Mouse (Mus musculus): ENCODE measurements at regions not wholly inside any gene's neighbourhood (a gene's known extent, or its start where the extent isn't known, plus 50 kb on each side); places are given as distances from the start of the nearest gene placed in this dataset.
A peak's percentile ranks its signal among the peaks of the same experiment; 100 is the strongest.

- no peak for TF ChIP-seq CTCF (IDR thresholded peaks at IDR 0.05)
- H3K4me3 ChIP-seq (ENCODE audit: low read depth, low read length) = no peak overlapping the region
- H3K4me2 ChIP-seq (ENCODE audit: low read depth, low read length, poor library complexity, severe bottlenecking) = no peak overlapping the region
- H3K27me3 ChIP-seq (ENCODE audit: insufficient read depth, low read length) = no peaks in the 10 kb centered on the region
- H3K9ac ChIP-seq (replicated peaks; ENCODE audit: low read length, poor library complexity, severe bottlenecking) = no peak overlapping the region
- H3K9me3 ChIP-seq (ENCODE audit: low read length) = no peaks in the 10 kb centered on the region
- ATAC-seq (ENCODE audit: low FRiP score) (no peak), DNase-seq (ENCODE audit: low spot score) (no peak)
- H3K27ac ChIP-seq (ENCODE audit: low read depth, low read length) = no peak overlapping the region
- H3K36me3 ChIP-seq (ENCODE audit: insufficient read depth, low read length) = no peaks in the 10 kb centered on the region
- no peaks in the 10 kb centered on the region; the same call in 1 of the 2 replicates for H3K4me1 ChIP-seq (ENCODE audit: insufficient read depth, low read length)
- 71% methylated on average over 3 of the region's 3 CpGs for WGBS
Observed at GRCm38 (mm10) chr13:28866686-28867085, 86.8 kb downstream of the Sox4 start.

GRCm38 (mm10) chr13:28860601-28861000 is 92.9 kb downstream of the Sox4 start:
- H3K9me3 ChIP-seq (ENCODE audit: low read length) = no peaks in the 10 kb centered on the region
- no peak for TF ChIP-seq CTCF (IDR thresholded peaks at IDR 0.05)
- no peak for DNase-seq (ENCODE audit: low spot score)
- H3K27ac ChIP-seq (ENCODE audit: low read depth, low read length) = no peak overlapping the region
- H3K9ac ChIP-seq (replicated peaks; ENCODE audit: low read length, poor library complexity, severe bottlenecking) = no peak overlapping the region
- no peak overlapping the region for H3K4me3 ChIP-seq (ENCODE audit: low read depth, low read length)
- no peak overlapping the region for H3K4me2 ChIP-seq (ENCODE audit: low read depth, low read length, poor library complexity, severe bottlenecking)
- WGBS = 89% methylated on average over 2 of the region's 2 CpGs
- H3K4me1 ChIP-seq (ENCODE audit: insufficient read depth, low read length) = no peaks in the 10 kb centered on the region
- no peaks in the 10 kb centered on the region for H3K27me3 ChIP-seq (ENCODE audit: insufficient read depth, low read length)
- H3K36me3 ChIP-seq (ENCODE audit: insufficient read depth, low read length) = no peaks in the 10 kb centered on the region
- no peak for ATAC-seq (ENCODE audit: low FRiP score)

GRCm38 (mm10) chr13:28859829-28860427 is 93.6 kb downstream of the Sox4 start:
- WGBS = 55% methylated on average over 11 of the region's 11 CpGs
- H3K4me2 ChIP-seq (ENCODE audit: low read depth, low read length, poor library complexity, severe bottlenecking) = no peak overlapping the region
- no peaks in the 10 kb centered on the region for H3K27me3 ChIP-seq (ENCODE audit: insufficient read depth, low read length)
- no peak overlapping the region for H3K4me3 ChIP-seq (ENCODE audit: low read depth, low read length)
- H3K4me1 ChIP-seq (ENCODE audit: insufficient read depth, low read length) = no peaks in the 10 kb centered on the region
- H3K9me3 ChIP-seq (ENCODE audit: low read length) = no peaks in the 10 kb centered on the region
- no peak for ATAC-seq (ENCODE audit: low FRiP score)
- H3K36me3 ChIP-seq (ENCODE audit: insufficient read depth, low read length) = no peaks in the 10 kb centered on the region
- no peak overlapping the region for H3K27ac ChIP-seq (ENCODE audit: low read depth, low read length)
- no peak for TF ChIP-seq CTCF (IDR thresholded peaks at IDR 0.05)
- DNase-seq (ENCODE audit: low spot score) = peak; percentile 63
- H3K9ac ChIP-seq (replicated peaks; ENCODE audit: low read length, poor library complexity, severe bottlenecking) = no peak overlapping the region

- no peak overlapping the region for H3K27ac ChIP-seq (ENCODE audit: low read depth, low read length)
- H3K4me1 ChIP-seq (ENCODE audit: insufficient read depth, low read length) = no peaks in the 10 kb centered on the region
- H3K27me3 ChIP-seq (ENCODE audit: insufficient read depth, low read length) = no peaks in the 10 kb centered on the region
- H3K9me3 ChIP-seq (ENCODE audit: low read length) = no peaks in the 10 kb centered on the region
- no peak for TF ChIP-seq CTCF (IDR thresholded peaks at IDR 0.05)
- ATAC-seq (ENCODE audit: low FRiP score) (no peak), DNase-seq (ENCODE audit: low spot score) (no peak)
- 90% methylated on average over 6 of the region's 6 CpGs for WGBS
- no peaks in the 10 kb centered on the region for H3K36me3 ChIP-seq (ENCODE audit: insufficient read depth, low read length)
- no peak overlapping the region for H3K4me3 ChIP-seq (ENCODE audit: low read depth, low read length)
- no peak overlapping the region for H3K4me2 ChIP-seq (ENCODE audit: low read depth, low read length, poor library complexity, severe bottlenecking)
- no peak overlapping the region for H3K9ac ChIP-seq (replicated peaks; ENCODE audit: low read length, poor library complexity, severe bottlenecking)
Observed at GRCm38 (mm10) chr13:28858001-28858400, 95.5 kb downstream of the Sox4 start.

- H3K9me3 ChIP-seq (ENCODE audit: low read length) = no peaks in the 10 kb centered on the region
- H3K4me2 ChIP-seq (ENCODE audit: low read depth, low read length, poor library complexity, severe bottlenecking) = no peak overlapping the region
- no peaks in the 10 kb centered on the region for H3K36me3 ChIP-seq (ENCODE audit: insufficient read depth, low read length)
- DNase-seq (ENCODE audit: low spot score) = no peak
- no peak overlapping the region for H3K4me3 ChIP-seq (ENCODE audit: low read depth, low read length)
- 91% methylated on average over 6 of the region's 6 CpGs for WGBS
- ATAC-seq (ENCODE audit: low FRiP score) = no peak
- H3K27ac ChIP-seq (ENCODE audit: low read depth, low read length) = no peak overlapping the region
- H3K4me1 ChIP-seq (ENCODE audit: insufficient read depth, low read length) = no peaks in the 10 kb centered on the region
- no peak overlapping the region for H3K9ac ChIP-seq (replicated peaks; ENCODE audit: low read length, poor library complexity, severe bottlenecking)
- no peak for TF ChIP-seq CTCF (IDR thresholded peaks at IDR 0.05)
- no peaks in the 10 kb centered on the region for H3K27me3 ChIP-seq (ENCODE audit: insufficient read depth, low read length)
Observed at GRCm38 (mm10) chr13:28857201-28857600, 96.3 kb downstream of the Sox4 start.

GRCm38 (mm10) chr13:28856472-28856871 is 97.0 kb downstream of the Sox4 start:
- Histone ChIP-seq H3K4me3 (ENCODE audit: low read depth, low read length) (no peak overlapping the region), H3K4me1 (ENCODE audit: insufficient read depth, low read length) (no peaks in the 10 kb centered on the region), H3K27ac (ENCODE audit: low read depth, low read length) (no peak overlapping the region), H3K9ac (replicated peaks; ENCODE audit: low read length, poor library complexity, severe bottlenecking) (no peak overlapping the region), H3K27me3 (ENCODE audit: insufficient read depth, low read length) (no peaks in the 10 kb centered on the region), H3K4me2 (ENCODE audit: low read depth, low read length, poor library complexity, severe bottlenecking) (no peak overlapping the region), H3K36me3 (ENCODE audit: insufficient read depth, low read length) (no peaks in the 10 kb centered on the region), H3K9me3 (ENCODE audit: low read length) (no peaks in the 10 kb centered on the region)
- DNase-seq (ENCODE audit: low spot score) (no peak), ATAC-seq (ENCODE audit: low FRiP score) (no peak)
- no peak for TF ChIP-seq CTCF (IDR thresholded peaks at IDR 0.05)
- WGBS = 86% methylated on average over 4 of the region's 4 CpGs

Data from midbrain, postnatal 0 days (tissue).